Mouse (Mus musculus) cortical plate, adult 2 months (tissue): Measurements from ENCODE around the gene Prkce.

Experiments used
- CTCF ChIP-seq: fragments of 200-500 bp; IDR thresholded peaks from 2 replicates; pipeline ENCODE4 v1.5.1; 2011; ENCODE audit warnings: mild to moderate bottlenecking, control low read depth, low read length; ENCODE audit not compliant: insufficient read depth; ENCODE audit errors: extremely low read depth
- POLR2A ChIP-seq: fragments of 200-500 bp; IDR thresholded peaks from 2 replicates; pipeline ENCODE4 v1.6.1; 2011; ENCODE audit warnings: mild to moderate bottlenecking, low read length, control low read depth; ENCODE audit not compliant: insufficient read depth; ENCODE audit errors: extremely low read depth

- TF ChIP-seq CTCF: no peak
- no peak for TF ChIP-seq POLR2A
Observed at GRCm38 (mm10) chr17:86209680-86210251, 42.2 kb downstream of the Prkce start.
